Mouse (Mus musculus) kidney, postnatal 25 days (tissue): ENCODE measurements at regions not wholly inside any gene's neighbourhood (a gene's known extent, or its start where the extent isn't known, plus 50 kb on each side); places are given as distances from the start of the nearest gene placed in this dataset.

ENCODE experiments used
- DNase-seq, 2 experiments: peaks; one replicate each; pipeline ENCODE4 v3.0.0; 2021; ENCODE audit warnings: mixed read lengths in 2 of 2

DNA sequence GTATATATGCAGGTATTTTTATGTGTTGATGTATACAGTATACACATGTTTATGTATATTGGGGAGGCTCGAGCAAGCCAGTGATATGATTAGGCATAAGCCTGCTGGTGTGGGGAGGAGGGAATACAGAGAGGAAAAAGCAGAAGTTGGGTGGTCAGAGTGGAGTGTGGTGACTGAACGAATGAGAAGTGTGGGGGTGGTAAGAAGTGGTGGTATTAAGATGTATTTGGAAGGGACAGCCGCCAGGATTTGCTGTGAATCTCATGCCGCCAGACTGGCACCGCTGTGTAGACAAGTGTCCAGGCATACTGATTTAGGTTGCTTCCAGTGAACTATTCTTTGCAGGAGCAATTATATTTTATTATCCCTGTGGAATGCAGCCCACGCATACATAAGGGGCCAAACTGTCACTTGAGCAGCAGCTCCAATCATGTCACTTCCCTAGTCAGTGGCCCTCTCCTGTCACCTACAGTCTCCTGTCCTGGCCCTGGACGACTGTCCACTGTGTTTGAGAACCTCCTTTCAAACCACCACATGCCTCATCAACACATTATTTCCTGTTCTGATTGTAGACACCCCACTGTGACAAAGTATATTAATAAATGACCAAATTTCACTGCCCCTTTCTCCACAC lies 101.9 kb upstream of the Tmc3 start:
- no peak for DNase-seq

DNA sequence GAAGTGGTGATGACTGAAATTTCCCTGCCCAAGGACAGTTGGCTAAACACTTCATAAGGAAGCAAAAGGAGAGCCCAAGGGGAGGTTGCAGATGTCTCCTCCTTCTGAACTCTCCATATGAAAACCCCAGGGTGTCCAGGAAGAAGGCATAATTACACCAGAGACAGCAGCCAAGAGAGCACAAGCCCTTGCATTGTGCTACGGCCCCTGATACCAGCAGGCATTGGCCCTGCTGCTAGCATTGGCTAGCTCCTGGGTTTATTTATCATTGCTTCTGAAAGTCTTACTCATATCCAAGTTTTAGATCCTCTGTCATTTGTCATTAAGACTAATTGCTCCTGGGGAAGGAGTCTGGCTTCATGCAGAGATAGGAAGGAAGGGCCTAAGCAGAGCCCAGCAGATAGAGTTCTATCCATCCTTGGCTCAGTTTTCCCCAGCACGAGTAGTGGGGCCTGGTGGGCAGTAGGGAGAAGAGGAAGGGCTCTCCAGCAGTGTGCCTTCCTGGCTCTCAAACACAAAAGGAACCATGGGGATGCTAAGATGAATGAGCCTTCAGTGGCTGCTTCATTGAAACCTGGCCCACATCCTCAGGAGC lies 98.5 kb upstream of the Tmc3 start:
- DNase-seq = no peak

DNA sequence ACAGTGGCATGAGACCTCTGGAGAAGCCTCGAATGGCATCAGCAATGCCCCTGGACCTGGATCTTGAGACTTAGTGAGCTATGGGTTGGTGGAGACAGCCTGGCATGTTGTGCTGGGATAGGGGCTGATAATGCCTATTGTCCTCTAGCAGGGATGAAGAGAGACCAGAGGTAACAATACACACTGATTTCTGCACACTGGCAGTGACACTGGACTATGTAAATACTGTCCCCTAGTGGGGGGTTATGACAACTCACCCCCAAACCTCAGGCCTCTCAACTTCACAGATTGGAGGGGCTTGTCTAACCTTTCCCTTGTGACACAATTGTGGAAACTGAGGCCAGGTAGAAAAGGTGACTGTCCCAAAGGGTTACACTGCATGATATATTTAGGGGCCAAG lies 94.9 kb upstream of the Tmc3 start:
- DNase-seq = no peak

DNA sequence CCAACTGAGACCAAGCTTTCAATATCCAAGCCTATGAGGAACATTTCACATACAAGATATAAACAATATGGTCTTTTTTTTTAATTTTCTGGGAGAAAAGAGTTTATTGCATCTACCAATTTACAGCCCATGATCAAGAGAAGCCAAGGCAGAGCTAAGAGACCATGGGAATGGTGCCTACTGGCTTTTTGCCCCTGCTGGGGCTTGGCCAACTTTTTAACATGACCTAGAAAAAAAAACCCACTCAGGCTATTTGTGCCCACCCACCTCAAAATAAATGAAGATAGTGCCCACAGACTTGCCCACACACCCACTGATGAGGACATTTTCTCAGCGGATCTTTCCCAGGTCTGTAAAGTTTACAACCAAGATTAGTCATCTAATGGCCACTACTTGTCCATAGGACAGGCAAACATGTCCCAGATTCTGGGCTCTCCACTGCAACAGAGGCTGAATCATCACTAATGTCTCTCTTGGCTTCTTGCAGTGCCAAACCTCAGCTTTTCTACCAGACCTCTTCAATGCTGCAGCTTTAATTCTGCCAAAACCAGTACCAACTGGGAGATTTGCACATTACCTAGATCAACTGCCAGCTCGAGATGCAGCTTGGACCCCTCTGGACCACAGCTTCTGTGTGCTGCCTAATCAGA lies 79.6 kb upstream of the Tmc3 start:
- DNase-seq = no peak

DNA sequence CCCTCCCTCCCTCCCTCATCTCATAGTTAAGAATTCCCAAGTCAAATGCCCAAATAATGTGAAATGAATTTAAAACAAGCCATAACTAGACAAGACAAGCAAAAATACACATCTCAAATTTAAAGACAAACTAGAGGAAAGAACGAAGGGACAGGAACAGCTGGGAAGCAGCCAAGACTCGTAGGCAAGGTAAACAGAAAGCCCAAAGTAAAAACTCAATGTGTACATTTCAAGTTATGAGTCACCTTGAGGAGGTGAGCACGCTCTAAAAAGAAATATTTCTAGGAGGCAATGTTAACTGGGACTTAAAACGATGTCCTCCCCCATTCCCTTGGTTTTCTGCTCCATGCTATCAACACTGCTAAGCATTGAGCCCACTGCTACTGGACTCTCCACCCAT lies 68.4 kb upstream of the Tmc3 start:
- no peak for DNase-seq

DNA sequence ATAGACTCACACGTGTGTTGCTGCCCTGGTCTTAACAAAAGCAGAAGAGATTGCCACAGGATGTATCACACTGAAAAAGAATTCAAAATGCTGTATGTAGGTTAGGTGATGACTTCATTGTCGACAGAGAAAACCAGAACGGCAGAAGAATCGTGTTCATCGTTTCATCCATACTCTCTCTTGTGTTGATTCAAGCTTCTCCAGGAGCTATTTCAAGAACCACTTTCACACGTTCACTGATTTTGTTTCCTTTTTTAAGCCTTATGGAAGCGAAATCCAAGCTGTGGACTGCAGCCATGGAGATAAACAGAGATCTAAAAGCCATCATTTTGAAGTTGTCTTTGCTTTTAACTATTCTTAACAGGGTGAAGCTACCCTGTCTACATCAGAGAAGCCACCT lies 63.2 kb upstream of the Tmc3 start:
- no peak for DNase-seq
